Mouse (Mus musculus) naive thymus-derived CD4-positive, alpha-beta T cell, adult 2 months (primary cell): ENCODE results near the gene Calml4.

Experiments used
- DNase-seq: peaks from one replicate; pipeline ENCODE4 v3.0.0-alpha.2; 2011; ENCODE audit warnings: low read depth

Calml4 gene

DNA sequence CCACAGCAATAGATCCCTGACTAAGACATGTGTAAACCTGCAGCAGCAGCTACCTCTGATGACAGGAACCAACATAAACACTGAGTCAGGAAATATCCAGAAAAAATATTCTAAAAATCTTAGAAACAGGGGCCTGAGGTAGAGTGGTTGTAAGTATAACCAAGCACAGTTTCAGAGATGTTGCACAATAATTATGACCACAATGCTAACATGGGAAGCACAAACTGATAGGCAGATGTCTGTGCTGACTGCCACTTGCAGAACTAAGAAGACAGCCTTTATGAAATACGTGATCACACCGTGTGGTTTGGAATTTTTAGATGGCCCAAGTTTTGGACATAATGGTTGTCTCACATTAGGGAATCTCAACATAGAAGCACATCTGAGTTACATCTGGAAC lies 46.0 kb downstream of the Calml4 start:
- no peak for DNase-seq

DNA sequence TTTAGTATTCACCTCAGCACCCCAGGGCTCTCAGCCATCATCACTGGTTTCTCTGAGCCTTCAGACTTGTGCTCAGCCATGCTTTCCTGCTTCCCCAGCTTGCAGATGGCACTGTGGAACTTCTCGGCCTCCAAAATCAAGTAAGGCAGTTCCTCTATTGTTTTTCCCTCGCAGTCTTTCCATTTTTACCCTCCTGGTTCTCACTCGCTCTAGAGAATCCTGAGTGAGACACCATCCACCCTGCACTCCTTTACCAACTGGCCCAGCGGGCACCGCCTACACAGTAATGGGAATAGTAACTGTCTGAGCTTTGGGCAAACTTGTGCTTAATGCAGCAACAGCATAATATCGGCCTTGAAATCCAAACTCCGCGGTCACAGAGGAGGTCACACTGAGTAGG lies 47.2 kb downstream of the Calml4 start:
- no peak for DNase-seq

GRCm38 (mm10) chr9:62913390-62914069 lies 55.6 kb downstream of the Calml4 start:
- DNase-seq: no peak

DNA sequence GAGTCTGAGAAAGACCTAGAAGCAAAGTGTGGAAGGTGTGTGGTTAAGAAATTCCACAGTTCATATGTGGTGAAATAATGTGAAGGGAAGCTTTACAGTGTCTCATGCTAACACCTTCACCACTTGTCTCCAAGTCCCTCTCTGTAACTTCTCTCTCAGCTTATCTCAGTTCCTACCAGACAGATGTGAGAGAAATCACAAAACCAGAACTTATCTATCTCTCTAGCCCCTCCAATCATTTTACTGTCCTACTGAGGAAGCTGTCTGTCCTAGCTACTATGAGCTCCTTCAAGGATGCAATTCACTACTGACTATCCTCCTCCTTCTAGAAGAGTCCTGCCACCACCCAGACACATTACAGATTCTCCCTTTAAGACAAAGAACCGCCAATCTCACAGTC lies 59.2 kb downstream of the Calml4 start:
- DNase-seq: no peak

GRCm38 (mm10) chr9:62920877-62921276 lies 63.0 kb downstream of the Calml4 start:
- no peak for DNase-seq

DNA sequence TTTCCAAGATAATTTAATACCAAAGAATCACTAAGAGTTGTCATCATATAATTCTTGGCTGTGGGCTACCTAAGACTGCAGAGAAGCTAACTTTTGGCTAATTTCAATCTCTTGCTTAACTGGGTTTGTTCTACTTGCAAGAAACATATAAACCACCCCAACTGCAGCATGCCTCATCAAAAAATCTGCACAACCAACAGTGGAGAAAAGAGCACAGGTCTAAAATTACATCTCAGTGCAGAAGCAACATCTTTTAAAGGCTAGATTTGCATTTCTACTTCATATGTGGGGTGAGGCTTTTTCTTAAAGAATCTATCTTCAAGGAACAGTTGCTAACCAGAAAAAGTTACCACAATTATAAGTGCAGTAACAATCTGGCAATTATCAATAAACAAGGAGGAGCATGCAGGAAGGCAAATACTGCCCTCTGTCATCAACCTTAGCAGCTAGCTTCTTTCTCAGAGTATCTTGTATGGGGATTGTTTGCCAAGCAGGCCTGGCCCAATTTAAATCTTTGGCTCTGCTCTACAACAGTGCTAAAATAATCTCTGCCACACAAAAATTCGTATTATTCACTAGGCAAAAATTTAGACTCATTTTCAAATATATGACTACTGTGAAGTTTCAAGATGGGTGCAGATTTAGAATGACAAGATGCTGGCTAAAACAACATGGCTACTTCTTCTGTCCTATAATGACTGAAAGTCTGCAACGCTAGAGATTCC lies 67.2 kb downstream of the Calml4 start:
- DNase-seq: no peak
